8 mouse cellular contexts compared by ENCODE assay signal in genomic region chr6:29693953-29694352, GRCm38 (mm10). TPM values are rescaled to one million over a fixed set of nuclear protein-coding genes. Genes with fewer than 3 reads are reported as not detected.
A peak's percentile ranks its signal among the peaks of the same experiment; 100 is the strongest.
DNase-seq lines count a peak whose midpoint lies in the region; ATAC-seq lines count a peak whose summit lies in the region.

Gene Tspan33, plus strand, starts transcription at chr6:29694222.

- WGBS in intestine, embryonic 14.5 days: under 1% methylated on average over 41 of the region's 41 CpGs

- H3K4me2 ChIP-seq in intestine, embryonic 14.5 days (ENCODE audit: low read length): peak within 1 kb of the TSS; percentile 96

- peak; percentile 97 for ATAC-seq in intestine, embryonic 14.5 days (replicated peaks; ENCODE audit: low FRiP score, low TSS enrichment, low read depth)
- peak; percentile 81 for ATAC-seq in megakaryocyte progenitor cell, adult 5-6 weeks (replicated peaks; ENCODE audit: poor library complexity)

- no peaks in the 10 kb centered on the region for H3K36me3 ChIP-seq in intestine, embryonic 14.5 days (ENCODE audit: control insufficient read depth, insufficient read depth, low read length)

- intact Hi-C loops in gastrocnemius, postnatal 14 days (cut with DNase I; ENCODE audit: low total_unique reads): no loop called here
- intact Hi-C loops in left cerebral cortex, postnatal 10 days (cut with DNase I): no loop called here

- H3K4me3 ChIP-seq in intestine, embryonic 14.5 days (ENCODE audit: low read depth, low read length): peak within 1 kb of the TSS; percentile 61

- H3K9ac ChIP-seq in intestine, embryonic 14.5 days (ENCODE audit: low read length): peak within 1 kb of the TSS; percentile 56

- H3K27me3 ChIP-seq in intestine, embryonic 14.5 days (replicated peaks; ENCODE audit: control insufficient read depth, insufficient read depth, low read length): peaks cover 30% of the 10 kb centered on the region

- no peak within 1 kb of the TSS for H3K27ac ChIP-seq in intestine, embryonic 14.5 days (ENCODE audit: low read depth)

- no peaks in the 10 kb centered on the region for H3K9me3 ChIP-seq in intestine, embryonic 14.5 days (ENCODE audit: control insufficient read depth, low read length)

- H3K4me1 ChIP-seq in intestine, embryonic 14.5 days (replicated peaks; ENCODE audit: control insufficient read depth, insufficient read depth, low read length): no peaks in the 10 kb centered on the region; the same call in 1 of the 2 replicates

- peak; percentile 88 to 89 for DNase-seq in adrenal gland, adult 18-20 months (ENCODE audit: low spot score in 2 of 2)
- peak; percentile 96 for DNase-seq in embryo, embryonic 10.5 days (ENCODE audit: low spot score)
- peak; percentile 94 for DNase-seq in gastrocnemius, postnatal 14 days
- DNase-seq in intestine, embryonic 14.5 days (ENCODE audit: low spot score): peak; percentile 88
- DNase-seq in left cerebral cortex, postnatal 10 days (ENCODE audit: extremely low spot score in 1 of 2, low spot score in 2 of 2): peak; percentile 89 to 95
- DNase-seq in right cerebral cortex, postnatal 10 days (ENCODE audit: low spot score in 2 of 2): peak; percentile 96 to 97
- peak; percentile 94 for DNase-seq in urinary bladder, postnatal 14 days (ENCODE audit: low spot score)

RNA-seq across cellular contexts. Expression of gene Tspan33, which starts in this region (rescaled TPM):
- 1 to 10 TPM; 2.5 to 4.0 TPM for total RNA-seq in adrenal gland, adult 18-20 months (2021)
- total RNA-seq in gastrocnemius, postnatal 14 days (2021): 1 to 10 TPM; 2.9 to 3.8 TPM
- polyA plus RNA-seq in intestine, embryonic 14.5 days (2014; fragmentation: Nextera tagmentation; extraction: Ambion mirVana): 1.8 and 3.3 TPM in 2 replicates
- total RNA-seq in left cerebral cortex, postnatal 10 days (2021): 10 to 100 TPM; 18.8 to 20.4 TPM
- 4.6 and 5.4 TPM in 2 replicates for total RNA-seq in megakaryocyte progenitor cell, adult 5-6 weeks (2015)
- 3.7 and 5.8 TPM in 2 replicates for total RNA-seq in megakaryocyte progenitor cell, adult 5-6 weeks (2017)
